Mouse (Mus musculus): ENCODE measurements around the gene Slc9a8. TPM values are rescaled to one million over a fixed set of nuclear protein-coding genes. Genes with fewer than 3 reads are reported as not detected.
A peak's percentile ranks its signal among the peaks of the same experiment; 100 is the strongest.

The Slc9a8 gene
- polyA plus RNA-seq, 1 experiment from 2014 or later = 25.9 TPM

GRCm38 (mm10) chr2:167468444-167468843 lies 46.9 kb downstream of the Slc9a8 start:
- no peak overlapping the region for H3K27ac ChIP-seq (ENCODE audit: low read depth, low read length)
- no peaks in the 10 kb centered on the region for H3K9me3 ChIP-seq (ENCODE audit: control insufficient read depth, low read length)
- ATAC-seq (ENCODE audit: low read depth) = no peak
- no peaks in the 10 kb centered on the region for H3K4me1 ChIP-seq (ENCODE audit: control insufficient read depth, insufficient read depth, low read length)
- no peak overlapping the region for H3K9ac ChIP-seq (replicated peaks; ENCODE audit: low read depth, low read length)
- H3K36me3 ChIP-seq (ENCODE audit: control insufficient read depth, insufficient read depth, low read length) = peaks cover 15% of the 10 kb centered on the region
- WGBS = 88% methylated on average over 6 of the region's 6 CpGs
- H3K4me2 ChIP-seq (ENCODE audit: low read depth, low read length) = no peak overlapping the region
- H3K27me3 ChIP-seq (ENCODE audit: control insufficient read depth, insufficient read depth, low read length) = no peaks in the 10 kb centered on the region
- H3K4me3 ChIP-seq (ENCODE audit: low read depth, low read length) = no peak overlapping the region

- ATAC-seq (ENCODE audit: low read depth) = no peak
- no peaks in the 10 kb centered on the region for H3K9me3 ChIP-seq (ENCODE audit: control insufficient read depth, low read length)
- H3K4me3 ChIP-seq (ENCODE audit: low read depth, low read length) = no peak overlapping the region
- H3K36me3 ChIP-seq (ENCODE audit: control insufficient read depth, insufficient read depth, low read length) = peaks cover 22% of the 10 kb centered on the region
- H3K9ac ChIP-seq (replicated peaks; ENCODE audit: low read depth, low read length) = no peak overlapping the region
- peaks cover 2% of the 10 kb centered on the region for H3K4me1 ChIP-seq (ENCODE audit: control insufficient read depth, insufficient read depth, low read length)
- no peaks in the 10 kb centered on the region for H3K27me3 ChIP-seq (ENCODE audit: control insufficient read depth, insufficient read depth, low read length)
- no peak overlapping the region for H3K27ac ChIP-seq (ENCODE audit: low read depth, low read length)
- WGBS = 96% methylated on average over 3 of the region's 3 CpGs
- H3K4me2 ChIP-seq (ENCODE audit: low read depth, low read length) = no peak overlapping the region
Measured at GRCm38 (mm10) chr2:167470611-167471010, 49.1 kb downstream of the Slc9a8 start.

GRCm38 (mm10) chr2:167471585-167471984 lies 50.1 kb downstream of the Slc9a8 start:
- ATAC-seq (ENCODE audit: low read depth) = no peak
- H3K4me2 ChIP-seq (ENCODE audit: low read depth, low read length) = no peak overlapping the region
- WGBS = 90% methylated on average over 6 of the region's 6 CpGs
- H3K36me3 ChIP-seq (ENCODE audit: control insufficient read depth, insufficient read depth, low read length) = peaks cover 22% of the 10 kb centered on the region
- H3K4me1 ChIP-seq (ENCODE audit: control insufficient read depth, insufficient read depth, low read length) = peaks cover 12% of the 10 kb centered on the region
- H3K9ac ChIP-seq (replicated peaks; ENCODE audit: low read depth, low read length) = no peak overlapping the region
- no peaks in the 10 kb centered on the region for H3K27me3 ChIP-seq (ENCODE audit: control insufficient read depth, insufficient read depth, low read length)
- no peak overlapping the region for H3K27ac ChIP-seq (ENCODE audit: low read depth, low read length)
- no peaks in the 10 kb centered on the region for H3K9me3 ChIP-seq (ENCODE audit: control insufficient read depth, low read length)
- H3K4me3 ChIP-seq (ENCODE audit: low read depth, low read length) = no peak overlapping the region

GRCm38 (mm10) chr2:167474218-167474617 lies 52.7 kb downstream of the Slc9a8 start:
- H3K4me3 ChIP-seq (ENCODE audit: low read depth, low read length) = no peak overlapping the region
- H3K27ac ChIP-seq (ENCODE audit: low read depth, low read length) = no peak overlapping the region
- ATAC-seq (ENCODE audit: low read depth) = no peak
- H3K9me3 ChIP-seq (ENCODE audit: control insufficient read depth, low read length) = no peaks in the 10 kb centered on the region
- H3K4me1 ChIP-seq (ENCODE audit: control insufficient read depth, insufficient read depth, low read length) = peaks cover 17% of the 10 kb centered on the region
- peaks cover 22% of the 10 kb centered on the region for H3K36me3 ChIP-seq (ENCODE audit: control insufficient read depth, insufficient read depth, low read length)
- no peaks in the 10 kb centered on the region for H3K27me3 ChIP-seq (ENCODE audit: control insufficient read depth, insufficient read depth, low read length)
- no peak overlapping the region for H3K4me2 ChIP-seq (ENCODE audit: low read depth, low read length)
- H3K9ac ChIP-seq (replicated peaks; ENCODE audit: low read depth, low read length) = 0 out of 2 replicates have a peak overlapping the region, but pooled peaks have one; percentile 7
- WGBS = 93% methylated on average over 6 of the region's 6 CpGs

- H3K36me3 ChIP-seq (ENCODE audit: control insufficient read depth, insufficient read depth, low read length) = peaks cover 17% of the 10 kb centered on the region
- ATAC-seq (ENCODE audit: low read depth) = no peak
Measured at GRCm38 (mm10) chr2:167475596-167475995, 54.1 kb downstream of the Slc9a8 start.

GRCm38 (mm10) chr2:167476200-167476688 lies 54.7 kb downstream of the Slc9a8 start:
- H3K9me3 ChIP-seq (ENCODE audit: control insufficient read depth, low read length) = no peaks in the 10 kb centered on the region
- no peaks in the 10 kb centered on the region for H3K27me3 ChIP-seq (ENCODE audit: control insufficient read depth, insufficient read depth, low read length)
- H3K36me3 ChIP-seq (ENCODE audit: control insufficient read depth, insufficient read depth, low read length) = peaks cover 14% of the 10 kb centered on the region
- WGBS = 9% methylated on average over 7 of the region's 7 CpGs
- H3K27ac ChIP-seq (ENCODE audit: low read depth, low read length) = peak overlapping the region; percentile 73
- no peak overlapping the region for H3K4me3 ChIP-seq (ENCODE audit: low read depth, low read length)
- H3K9ac ChIP-seq (replicated peaks; ENCODE audit: low read depth, low read length) = no peak overlapping the region
- H3K4me2 ChIP-seq (ENCODE audit: low read depth, low read length) = no peak overlapping the region; the same call in 1 of the 2 replicates
- H3K4me1 ChIP-seq (ENCODE audit: control insufficient read depth, insufficient read depth, low read length) = peaks cover 17% of the 10 kb centered on the region
- peak; percentile 79 for ATAC-seq (ENCODE audit: low read depth)

More at GRCm38 (mm10) chr2:167475596-167475995, 54.1 kb downstream of the Slc9a8 start:
- WGBS = 79% methylated on average over 5 of the region's 5 CpGs
- peaks cover 17% of the 10 kb centered on the region for H3K4me1 ChIP-seq (ENCODE audit: control insufficient read depth, insufficient read depth, low read length)
- H3K4me2 ChIP-seq (ENCODE audit: low read depth, low read length) = no peak overlapping the region
- H3K9ac ChIP-seq (replicated peaks; ENCODE audit: low read depth, low read length) = no peak overlapping the region
- no peak overlapping the region for H3K4me3 ChIP-seq (ENCODE audit: low read depth, low read length)
- peak overlapping the region; percentile 73 for H3K27ac ChIP-seq (ENCODE audit: low read depth, low read length)
- H3K9me3 ChIP-seq (ENCODE audit: control insufficient read depth, low read length) = no peaks in the 10 kb centered on the region
- H3K27me3 ChIP-seq (ENCODE audit: control insufficient read depth, insufficient read depth, low read length) = no peaks in the 10 kb centered on the region

- Histone ChIP-seq H3K36me3 (ENCODE audit: control insufficient read depth, insufficient read depth, low read length) (peaks cover 14% of the 10 kb centered on the region), H3K27ac (ENCODE audit: low read depth, low read length) (peak overlapping the region; percentile 73), H3K4me3 (ENCODE audit: low read depth, low read length) (no peak overlapping the region), H3K27me3 (ENCODE audit: control insufficient read depth, insufficient read depth, low read length) (no peaks in the 10 kb centered on the region), H3K9ac (replicated peaks; ENCODE audit: low read depth, low read length) (no peak overlapping the region), H3K9me3 (ENCODE audit: control insufficient read depth, low read length) (no peaks in the 10 kb centered on the region), H3K4me1 (ENCODE audit: control insufficient read depth, insufficient read depth, low read length) (peaks cover 17% of the 10 kb centered on the region), H3K4me2 (ENCODE audit: low read depth, low read length) (no peak overlapping the region)
- WGBS = 65% methylated on average over 4 of the region's 4 CpGs
- ATAC-seq (ENCODE audit: low read depth) = peak; percentile 41
Measured at GRCm38 (mm10) chr2:167476762-167477161, 55.2 kb downstream of the Slc9a8 start.

GRCm38 (mm10) chr2:167478128-167478527 lies 56.6 kb downstream of the Slc9a8 start:
- peaks cover 17% of the 10 kb centered on the region for H3K4me1 ChIP-seq (ENCODE audit: control insufficient read depth, insufficient read depth, low read length)
- no peak overlapping the region for H3K4me3 ChIP-seq (ENCODE audit: low read depth, low read length)
- H3K9me3 ChIP-seq (ENCODE audit: control insufficient read depth, low read length) = no peaks in the 10 kb centered on the region
- ATAC-seq (ENCODE audit: low read depth) = no peak
- no peaks in the 10 kb centered on the region for H3K27me3 ChIP-seq (ENCODE audit: control insufficient read depth, insufficient read depth, low read length)
- no peak overlapping the region for H3K4me2 ChIP-seq (ENCODE audit: low read depth, low read length)
- H3K36me3 ChIP-seq (ENCODE audit: control insufficient read depth, insufficient read depth, low read length) = peaks cover 11% of the 10 kb centered on the region
- no peak overlapping the region for H3K9ac ChIP-seq (replicated peaks; ENCODE audit: low read depth, low read length)
- H3K27ac ChIP-seq (ENCODE audit: low read depth, low read length) = no peak overlapping the region
- WGBS = 50% methylated on average over 2 of the region's 2 CpGs

GRCm38 (mm10) chr2:167479501-167479900 lies 58.0 kb downstream of the Slc9a8 start:
- WGBS = 100% methylated on average over 1 of the region's 1 CpGs
- Histone ChIP-seq H3K27ac (ENCODE audit: low read depth, low read length) (no peak overlapping the region), H3K36me3 (ENCODE audit: control insufficient read depth, insufficient read depth, low read length) (peaks cover 22% of the 10 kb centered on the region), H3K4me3 (ENCODE audit: low read depth, low read length) (no peak overlapping the region), H3K9ac (replicated peaks; ENCODE audit: low read depth, low read length) (no peak overlapping the region), H3K9me3 (ENCODE audit: control insufficient read depth, low read length) (no peaks in the 10 kb centered on the region), H3K4me1 (ENCODE audit: control insufficient read depth, insufficient read depth, low read length) (peaks cover 17% of the 10 kb centered on the region), H3K4me2 (ENCODE audit: low read depth, low read length) (no peak overlapping the region), H3K27me3 (ENCODE audit: control insufficient read depth, insufficient read depth, low read length) (no peaks in the 10 kb centered on the region)
- no peak for ATAC-seq (ENCODE audit: low read depth)
